Mouse (Mus musculus) myocyte (in vitro differentiated cells): ENCODE data around the gene Fzr1. TPM values are rescaled to one million over a fixed set of nuclear protein-coding genes. Genes with fewer than 3 reads are reported as not detected.
A peak's percentile ranks its signal among the peaks of the same experiment; 100 is the strongest.

ENCODE experiments used
- H3K27me3 ChIP-seq: one replicate; pipeline ENCODE4 v1.6.1; 2011; ENCODE audit not compliant: control insufficient read depth, insufficient read depth, insufficient read length
- H3K36me3 ChIP-seq: one replicate; pipeline ENCODE4 v1.6.1; 2011; ENCODE audit not compliant: control insufficient read depth, insufficient read depth
- H3K4me2 ChIP-seq: one replicate; pipeline ENCODE4 v1.6.1; 2011; ENCODE audit warnings: low read depth, control low read depth
- H3K4me3 ChIP-seq: one replicate; pipeline ENCODE4 v1.5.1; 2011; ENCODE audit warnings: mild to moderate bottlenecking, control low read depth, moderate library complexity
- H3K79me2 ChIP-seq: one replicate; pipeline ENCODE4 v1.6.1; 2011; ENCODE audit not compliant: control insufficient read depth, insufficient read depth
- H3ac ChIP-seq: one replicate; pipeline ENCODE4 v1.6.1; 2011; ENCODE audit not compliant: control insufficient read depth, insufficient read length
- CEBPB ChIP-seq: IDR thresholded peaks from 2 replicates; pipeline ENCODE4 v1.6.1; 2011; ENCODE audit warnings: mild to moderate bottlenecking, moderate library complexity; ENCODE audit not compliant: poor library complexity, insufficient read depth, severe bottlenecking
- E2F4 ChIP-seq: IDR thresholded peaks from one replicate; pipeline ENCODE4 v1.6.1; 2011; ENCODE audit warnings: mild to moderate bottlenecking, control low read depth, moderate library complexity; ENCODE audit not compliant: insufficient read depth
- MAX ChIP-seq: IDR thresholded peaks from one replicate; pipeline ENCODE4 v1.6.1; 2011; ENCODE audit warnings: low read depth, mild to moderate bottlenecking, control low read depth
- MYOD1 ChIP-seq, 3 experiments: IDR thresholded peaks; one replicate each; pipeline ENCODE4 v1.6.1; 2011; ENCODE audit warnings: control low read depth in 2 of 3, low read depth in 2 of 3, mild to moderate bottlenecking in 2 of 3, moderate library complexity in 1 of 3; ENCODE audit not compliant: insufficient read length in 2 of 3, control insufficient read depth in 1 of 3
- MYOG ChIP-seq, 3 experiments: IDR thresholded peaks; one replicate each; pipeline ENCODE4 v1.6.1; 2011; ENCODE audit warnings: control low read depth in 2 of 3, low read depth in 2 of 3, mild to moderate bottlenecking in 2 of 3; ENCODE audit not compliant: insufficient read length in 2 of 3, control insufficient read depth in 1 of 3, insufficient read depth in 1 of 3
- POLR2A ChIP-seq: IDR thresholded peaks from one replicate; pipeline ENCODE4 v1.6.1; 2011; ENCODE audit warnings: low read depth, mild to moderate bottlenecking, control low read depth, moderate library complexity; ENCODE audit not compliant: insufficient read length
- POLR2AphosphoS2 ChIP-seq: IDR thresholded peaks from one replicate; pipeline ENCODE4 v1.6.1; 2011; ENCODE audit warnings: low read depth, control low read depth; ENCODE audit not compliant: insufficient read length
- REST ChIP-seq: IDR thresholded peaks from one replicate; pipeline ENCODE4 v1.6.1; 2011; ENCODE audit warnings: mild to moderate bottlenecking, control low read depth, moderate library complexity; ENCODE audit not compliant: insufficient read depth, insufficient read length
- SRF ChIP-seq: IDR thresholded peaks from one replicate; pipeline ENCODE4 v1.6.1; 2011; ENCODE audit warnings: low read depth; ENCODE audit not compliant: control insufficient read depth, insufficient read length
- TCF12 ChIP-seq: IDR thresholded peaks from one replicate; pipeline ENCODE4 v1.6.1; 2011; ENCODE audit warnings: mild to moderate bottlenecking, control low read depth; ENCODE audit not compliant: poor library complexity, insufficient read depth, severe bottlenecking
- TCF3 ChIP-seq: IDR thresholded peaks from one replicate; pipeline ENCODE4 v1.6.1; 2011; ENCODE audit warnings: low read depth, control low read depth; ENCODE audit not compliant: insufficient read length
- USF1 ChIP-seq: IDR thresholded peaks from one replicate; pipeline ENCODE4 v1.6.1; 2011; ENCODE audit warnings: low read depth, mild to moderate bottlenecking, control low read depth, moderate library complexity
- polyA plus RNA-seq: library from polyadenylated mRNA; unstranded; fragments of >200 nt; fragmentation: generic; extraction: Trizol; gene quantifications from one replicate; pipeline ENCODE4 v1.2.1, GENCODE M21; 2012; ENCODE audit warnings: missing spikeins

Gene Fzr1
- polyA plus RNA-seq, 1 experiment, result 42.0 TPM

DNA sequence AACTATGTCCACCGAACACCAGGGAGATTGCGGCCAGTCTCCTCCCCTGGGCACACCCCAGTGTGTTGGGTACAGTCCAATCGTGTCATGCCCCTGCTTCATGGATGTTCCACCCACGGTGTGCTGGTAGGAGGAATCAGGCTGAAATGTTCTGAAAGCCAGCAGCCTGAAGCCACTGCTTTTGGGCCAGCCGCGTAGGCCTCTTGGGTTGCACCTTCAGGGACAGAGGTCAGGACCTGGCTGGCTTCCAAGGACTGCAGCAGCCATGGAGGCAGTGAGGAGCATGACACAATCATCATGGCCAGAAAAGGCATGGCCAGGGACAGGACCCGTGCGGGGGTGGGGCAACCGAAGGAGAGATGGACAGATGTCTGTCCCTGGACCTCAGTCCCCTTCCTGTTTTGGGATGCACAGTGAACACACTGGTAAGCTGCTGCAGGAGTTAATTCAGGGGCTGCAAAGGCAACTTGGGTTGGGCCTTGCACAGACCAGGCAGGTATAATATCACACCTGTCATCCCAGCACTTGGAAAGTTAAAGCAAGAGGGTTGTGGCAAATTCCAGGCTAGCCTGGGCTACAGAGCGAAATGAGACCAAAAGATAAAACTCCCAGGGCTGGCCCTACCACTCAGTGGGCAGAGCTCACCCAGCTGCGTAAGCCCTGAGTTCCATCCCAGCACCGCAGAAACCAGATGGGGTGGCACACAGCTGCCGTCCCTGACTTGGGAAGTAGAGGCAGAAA is 59.6 kb downstream of the Fzr1 start:
- H3K36me3 ChIP-seq, result no peaks in the 10 kb centered on the region
- peaks cover 19% of the 10 kb centered on the region for H3K79me2 ChIP-seq
- H3ac ChIP-seq, result no peak overlapping the region
- H3K4me2 ChIP-seq, result peak overlapping the region; percentile 100
- peak overlapping the region; percentile 69 for H3K4me3 ChIP-seq
- H3K27me3 ChIP-seq, result no peaks in the 10 kb centered on the region
- TF ChIP-seq TCF3 (no peak), CEBPB (no peak), POLR2AphosphoS2 (no peak), USF1 (no peak), POLR2A (no peak), SRF (no peak), MAX (no peak), E2F4 (no peak), MYOD1 (IDR thresholded peaks at IDR 0.05; ENCODE audit: control insufficient read depth in 1 of 3, insufficient read length in 2 of 3, low read depth in 2 of 3) (no peak), TCF12 (no peak), REST (no peak), MYOG (IDR thresholded peaks at IDR 0.05; ENCODE audit: control insufficient read depth in 1 of 3, insufficient read depth in 1 of 3, insufficient read length in 2 of 3, low read depth in 2 of 3) (no peak)

DNA sequence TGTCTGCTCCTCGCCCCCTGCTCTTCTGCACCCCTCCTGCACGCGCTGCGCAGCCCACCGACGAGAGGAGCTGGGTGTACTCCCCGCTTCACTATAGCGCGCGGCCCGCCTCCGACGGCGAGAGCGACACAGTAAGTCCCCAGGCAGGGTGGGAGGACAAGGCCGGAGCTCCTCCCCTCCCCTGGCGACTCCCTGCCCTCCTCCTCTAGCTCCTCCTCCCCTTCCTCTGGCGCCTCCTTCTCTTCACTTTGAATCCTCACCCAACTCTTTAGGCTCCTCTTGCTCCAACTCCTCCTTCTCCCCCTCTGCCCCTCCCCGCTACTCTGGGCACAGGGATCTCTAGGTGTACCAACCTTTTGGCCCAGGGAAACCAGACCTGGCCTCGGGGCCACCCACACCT is 61.0 kb downstream of the Fzr1 start:
- H3K4me3 ChIP-seq, result no peak overlapping the region

DNA sequence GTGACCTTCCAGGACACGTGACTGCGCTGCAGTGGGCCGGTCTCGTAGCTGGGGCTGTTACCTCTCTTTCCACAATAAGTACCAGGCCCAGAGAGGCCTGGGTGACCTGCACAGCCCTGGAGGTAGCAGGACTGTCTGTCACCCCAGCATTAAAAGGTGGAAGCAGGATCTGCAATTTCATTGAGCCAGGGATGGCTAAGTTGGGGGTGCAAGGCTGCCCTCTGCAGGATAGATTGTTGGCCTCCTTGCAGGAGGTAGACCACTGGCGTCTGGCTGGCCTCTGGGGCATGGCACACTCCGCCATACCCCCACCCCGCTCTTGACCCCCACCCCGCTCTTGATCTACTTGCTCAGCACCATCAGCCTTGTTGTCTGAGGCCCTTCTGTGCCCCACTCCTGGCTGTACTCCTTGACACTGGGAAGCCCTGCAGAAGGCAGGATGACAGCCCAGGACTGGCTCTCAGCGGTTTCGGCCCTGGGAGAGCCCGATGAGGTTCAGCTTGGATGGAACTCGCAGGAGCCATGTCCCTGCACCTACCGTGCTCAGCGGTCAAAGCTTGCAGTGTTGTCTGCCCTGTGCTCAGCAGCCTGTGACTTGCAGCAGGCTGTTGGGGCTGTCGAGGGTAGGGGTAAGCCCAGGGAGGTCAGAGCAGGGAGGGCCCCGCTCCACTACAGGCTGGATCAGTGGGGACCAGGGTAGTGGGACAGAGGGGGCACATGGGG is 61.8 kb downstream of the Fzr1 start:
- Histone ChIP-seq H3ac (no peak overlapping the region), H3K4me3 (no peak overlapping the region), H3K27me3 (no peaks in the 10 kb centered on the region), H3K4me2 (no peak overlapping the region), H3K79me2 (peaks cover 2% of the 10 kb centered on the region), H3K36me3 (no peaks in the 10 kb centered on the region)
- TF ChIP-seq TCF12 (no peak), MYOD1 (IDR thresholded peaks at IDR 0.05; ENCODE audit: control insufficient read depth in 1 of 3, insufficient read length in 2 of 3, low read depth in 2 of 3) (no peak), SRF (no peak), POLR2AphosphoS2 (no peak), MYOG (IDR thresholded peaks at IDR 0.05; ENCODE audit: control insufficient read depth in 1 of 3, insufficient read depth in 1 of 3, insufficient read length in 2 of 3, low read depth in 2 of 3) (no peak), E2F4 (no peak), POLR2A (no peak), CEBPB (no peak), MAX (no peak), USF1 (no peak), REST (no peak), TCF3 (no peak)

More for the DNA sequence above, 61.0 kb downstream of the Fzr1 start:
- no peaks in the 10 kb centered on the region for H3K27me3 ChIP-seq
- peaks cover 10% of the 10 kb centered on the region for H3K79me2 ChIP-seq
- H3K4me2 ChIP-seq, result no peak overlapping the region
- no peak overlapping the region for H3ac ChIP-seq
- no peak for TF ChIP-seq MAX
- no peak for TF ChIP-seq MYOD1 (IDR thresholded peaks at IDR 0.05; ENCODE audit: control insufficient read depth in 1 of 3, insufficient read length in 2 of 3, low read depth in 2 of 3)
- TF ChIP-seq SRF, result no peak
- no peak for TF ChIP-seq E2F4
- TF ChIP-seq POLR2A, result no peak
- no peak for TF ChIP-seq TCF3
- TF ChIP-seq REST, result no peak
- TF ChIP-seq USF1, result no peak
- no peak for TF ChIP-seq POLR2AphosphoS2
- no peak for TF ChIP-seq TCF12
- TF ChIP-seq CEBPB, result no peak
- TF ChIP-seq MYOG (IDR thresholded peaks at IDR 0.05; ENCODE audit: control insufficient read depth in 1 of 3, insufficient read depth in 1 of 3, insufficient read length in 2 of 3, low read depth in 2 of 3), result no peak
- no peaks in the 10 kb centered on the region for H3K36me3 ChIP-seq

Other genes with a start within 250 kb of the Fzr1 start
- 26.1 TPM for gene Zbtb7a, start 243.3 kb downstream of the Fzr1 start, polyA plus RNA-seq
- 43.2 TPM for gene Pias4, start 210.6 kb downstream of the Fzr1 start, polyA plus RNA-seq
- 3,891 TPM for gene Eef2, start 201.9 kb downstream of the Fzr1 start, polyA plus RNA-seq
- gene Dapk3, start 195.5 kb downstream of the Fzr1 start, polyA plus RNA-seq, result 120 TPM
- 0.12 TPM for gene 4930442H23Rik, start 194.7 kb downstream of the Fzr1 start, polyA plus RNA-seq
- gene Nmrk2, start 176.5 kb downstream of the Fzr1 start, polyA plus RNA-seq, result 52.3 TPM
- 0.11 TPM for gene Atcay, start 147.7 kb downstream of the Fzr1 start, polyA plus RNA-seq
- 2.3 TPM for gene Zfr2, start 145.4 kb downstream of the Fzr1 start, polyA plus RNA-seq
- gene Matk, start 125.6 kb downstream of the Fzr1 start, polyA plus RNA-seq, result 0.67 TPM
- 167 TPM for gene Mrpl54, start 111.6 kb downstream of the Fzr1 start, polyA plus RNA-seq
- gene Apba3, start 111.6 kb downstream of the Fzr1 start, polyA plus RNA-seq, result 166 TPM
- 0.17 TPM for gene Tjp3, start 86.9 kb downstream of the Fzr1 start, polyA plus RNA-seq
- gene Pip5k1c, start 85.6 kb downstream of the Fzr1 start, polyA plus RNA-seq, result 23.3 TPM
- gene Cactin, start 57.4 kb downstream of the Fzr1 start, polyA plus RNA-seq, result 31.3 TPM
- 0.16 TPM for gene Tbxa2r, start 49.8 kb downstream of the Fzr1 start, polyA plus RNA-seq
- gene Gipc3, start 35.2 kb downstream of the Fzr1 start, polyA plus RNA-seq, result 0.10 TPM
- 80.2 TPM for gene Hmg20b, start 28.0 kb downstream of the Fzr1 start, polyA plus RNA-seq
- gene Mfsd12, start 21.0 kb downstream of the Fzr1 start, polyA plus RNA-seq, result 21.7 TPM
- 0.92 TPM for gene 4930404N11Rik, start 12.7 kb downstream of the Fzr1 start, polyA plus RNA-seq
- 103 TPM for gene Dohh, start 5.9 kb upstream of the Fzr1 start, polyA plus RNA-seq
- 1.7 TPM for gene Gm48551, start 6.0 kb upstream of the Fzr1 start, polyA plus RNA-seq
- gene Gm48552, start 10.5 kb upstream of the Fzr1 start, polyA plus RNA-seq, result 0.73 TPM
- gene Smim24, start 14.5 kb upstream of the Fzr1 start, polyA plus RNA-seq, result 0.30 TPM
- 115 TPM for gene Nfic, start 77.1 kb upstream of the Fzr1 start, polyA plus RNA-seq
- 0.37 TPM for gene Celf5, start 104.2 kb upstream of the Fzr1 start, polyA plus RNA-seq
- gene Ncln, start 117.9 kb upstream of the Fzr1 start, polyA plus RNA-seq, result 153 TPM
- gene S1pr4, start 121.6 kb upstream of the Fzr1 start, polyA plus RNA-seq, result not detected
- gene Gna15, start 145.7 kb upstream of the Fzr1 start, polyA plus RNA-seq, result not detected
- 58.2 TPM for gene Gna11, start 166.7 kb upstream of the Fzr1 start, polyA plus RNA-seq
- 639 TPM for gene Aes, start 181.0 kb upstream of the Fzr1 start, polyA plus RNA-seq
- 11.3 TPM for gene Tle2, start 196.0 kb upstream of the Fzr1 start, polyA plus RNA-seq
- gene Tle6, start 222.6 kb upstream of the Fzr1 start, polyA plus RNA-seq, result 15.3 TPM
- gene BC025920, start 227.8 kb upstream of the Fzr1 start, polyA plus RNA-seq, result 0.78 TPM
- 28.0 TPM for gene Sirt6, start 249.3 kb upstream of the Fzr1 start, polyA plus RNA-seq